Mouse (Mus musculus): ENCODE results near the gene Retsat.

Gene Retsat

GRCm38 (mm10) chr6:72597956-72598753, at the start of gene Retsat, which contains the start of gene Elmod3:
Gene Retsat, plus strand, starts transcription at chr6:72598475.
Gene Elmod3, minus strand, starts transcription at chr6:72598413.
- peak; percentile 94 for DNase-seq (ENCODE audit: low spot score)

GRCm38 (mm10) chr6:72549041-72549580, 49.2 kb upstream of the Retsat start:
- DNase-seq (ENCODE audit: low spot score), result peak; percentile 23

- DNase-seq (ENCODE audit: low spot score), result no peak
Measured at GRCm38 (mm10) chr6:72550025-72550424, 48.2 kb upstream of the Retsat start.

DNA sequence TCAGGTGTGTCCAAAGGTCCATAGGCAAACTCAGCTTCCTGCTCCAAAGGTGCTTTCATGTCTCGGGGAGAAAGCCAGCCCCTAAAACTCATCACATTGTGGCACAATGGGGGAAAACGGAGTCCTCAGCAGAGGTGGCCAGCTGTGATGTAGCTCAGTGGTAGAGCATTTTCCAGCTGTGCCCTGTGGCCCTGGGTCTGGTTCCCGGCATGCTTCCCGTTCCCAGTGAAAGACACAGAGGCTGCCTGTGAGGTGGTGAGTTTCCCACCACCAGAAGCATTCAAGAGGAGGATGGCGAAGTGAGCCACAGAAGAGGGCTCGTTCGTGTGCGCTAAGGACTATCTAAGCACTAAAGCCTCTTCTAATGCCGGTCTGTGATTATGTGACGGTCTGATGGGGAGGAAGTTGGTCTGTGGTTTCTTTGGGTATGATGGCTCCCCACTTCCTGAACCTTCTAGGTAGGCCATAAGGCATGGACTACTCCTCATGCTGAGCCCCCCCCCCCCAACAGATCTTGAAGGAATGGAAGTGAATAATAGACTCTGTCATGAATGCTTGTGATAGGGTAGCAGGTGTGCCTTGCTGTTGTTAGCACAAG, 47.7 kb upstream of the Retsat start:
- DNase-seq (ENCODE audit: low spot score), result no peak

GRCm38 (mm10) chr6:72552171-72553078, 45.9 kb upstream of the Retsat start:
- DNase-seq (ENCODE audit: low spot score), result peak; percentile 79

DNA sequence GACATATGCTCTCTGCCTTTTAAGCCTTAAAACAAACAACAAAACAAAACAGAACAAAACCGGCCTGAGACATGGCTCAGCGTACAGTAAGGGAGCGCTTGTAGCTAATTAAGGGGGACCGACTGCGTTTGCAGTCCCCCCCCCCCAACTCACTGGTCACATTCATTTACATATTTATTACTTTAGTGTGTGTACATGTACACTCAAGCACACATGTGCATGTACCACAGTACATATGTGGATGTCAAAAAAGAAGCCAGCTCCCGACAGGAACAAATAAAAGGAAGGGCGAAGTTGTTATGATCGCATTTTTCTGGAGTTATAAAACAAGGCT, 45.2 kb upstream of the Retsat start:
- no peak for DNase-seq (ENCODE audit: low spot score)

DNA sequence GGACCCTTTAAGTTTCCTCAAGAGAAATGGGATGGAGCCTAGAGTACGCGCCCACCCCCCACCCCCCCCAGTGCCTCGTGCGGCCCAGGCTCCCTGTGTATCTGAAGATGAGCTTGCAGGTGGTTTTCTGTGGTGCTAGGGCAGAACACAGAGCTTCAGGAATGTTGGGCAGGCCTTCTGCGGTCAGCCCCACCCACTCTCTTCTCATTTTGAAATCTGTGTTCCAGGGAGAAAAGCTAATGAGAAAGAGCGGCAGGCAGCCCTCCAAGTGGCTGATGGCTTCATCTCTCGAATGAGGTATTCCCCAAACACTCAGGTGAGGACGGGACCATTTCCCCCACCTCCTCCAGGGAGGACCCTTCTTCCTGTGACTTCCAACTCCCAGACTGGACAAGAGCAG, 37.5 kb upstream of the Retsat start:
- DNase-seq (ENCODE audit: low spot score), result no peak

- DNase-seq (ENCODE audit: low spot score), result no peak
Measured at GRCm38 (mm10) chr6:72562486-72562885, 35.8 kb upstream of the Retsat start.

DNA sequence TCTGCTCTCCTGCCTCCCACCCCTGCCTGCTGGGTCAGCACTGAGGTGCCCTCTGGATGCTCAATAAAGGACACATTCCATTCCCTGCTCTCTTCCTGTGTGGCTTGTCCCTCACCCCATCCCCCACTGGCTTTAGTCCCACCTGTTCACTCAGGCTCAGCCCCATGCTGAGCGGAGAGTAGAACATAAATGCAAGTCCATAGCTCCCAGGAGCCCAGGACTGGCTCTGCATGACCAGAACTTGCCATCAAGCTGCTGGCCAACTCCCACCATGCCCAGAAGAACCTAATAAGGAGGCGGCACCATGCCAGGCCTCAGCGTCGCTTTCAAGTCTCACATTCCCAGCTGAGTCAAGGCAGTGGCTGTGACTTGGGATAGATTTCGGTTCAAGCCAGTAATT, 35.4 kb upstream of the Retsat start:
- DNase-seq (ENCODE audit: low spot score), result no peak

DNA sequence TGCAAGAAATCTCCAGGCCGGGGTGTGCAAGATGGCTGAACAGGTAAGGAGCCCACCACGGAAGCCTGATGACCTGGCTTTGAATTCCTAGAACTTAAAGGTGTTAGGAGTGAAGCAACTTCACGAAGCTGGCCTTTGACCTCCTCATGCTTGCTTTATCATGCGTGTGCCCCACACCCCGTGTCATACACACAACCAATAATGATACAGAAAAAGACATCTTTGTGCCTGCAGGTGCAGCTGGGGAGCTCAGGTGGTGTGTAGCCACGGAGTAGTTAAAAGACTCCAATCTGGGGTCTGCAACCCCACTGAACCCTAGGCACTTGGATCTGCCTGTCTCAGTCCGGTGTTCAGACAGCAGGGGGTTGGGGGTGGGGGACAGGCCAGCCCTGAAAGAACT, 32.8 kb upstream of the Retsat start:
- peak; percentile 52 for DNase-seq (ENCODE audit: low spot score)

- DNase-seq (ENCODE audit: low spot score), result peak; percentile 88
Measured at GRCm38 (mm10) chr6:72566044-72566443, 32.2 kb upstream of the Retsat start.

DNA sequence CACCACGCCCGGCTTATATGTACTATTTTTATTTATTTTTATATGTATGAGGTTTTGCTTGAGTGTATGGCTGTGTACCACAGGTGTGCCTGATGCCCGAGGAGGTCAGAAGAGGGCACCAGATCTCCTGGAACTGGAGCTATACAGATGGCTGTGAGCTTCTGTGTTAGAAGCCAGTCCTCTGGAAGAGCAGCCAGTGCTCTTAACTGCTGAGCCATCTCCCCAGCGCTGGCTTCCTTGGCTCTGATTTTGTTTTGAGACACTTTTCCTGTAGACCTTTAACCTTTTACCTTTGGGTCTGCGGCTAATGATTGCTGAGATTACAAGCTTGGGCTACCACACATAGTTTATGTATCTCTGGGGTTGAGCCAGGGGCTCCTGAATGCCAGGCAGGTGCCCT, 30.8 kb upstream of the Retsat start:
- DNase-seq (ENCODE audit: low spot score), result peak; percentile 64

DNA sequence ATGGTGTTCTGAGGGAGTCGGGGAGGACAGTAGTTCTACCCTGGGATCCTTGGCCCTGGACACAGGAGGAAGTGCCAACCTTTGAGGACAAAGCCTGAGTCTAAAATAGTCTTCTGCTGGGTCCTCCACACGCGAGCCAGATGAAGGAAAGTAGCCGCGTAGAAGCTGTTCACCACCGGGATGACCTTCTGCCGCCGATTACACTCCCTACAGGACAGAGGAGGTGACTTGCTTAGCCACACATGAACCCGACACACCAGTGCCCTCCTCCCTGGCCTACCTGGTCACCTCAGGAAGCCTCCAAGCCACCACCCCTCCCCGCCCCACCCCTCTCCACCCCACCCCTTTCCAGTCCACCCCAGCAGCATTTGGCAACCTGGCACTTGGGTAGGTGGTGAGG, 29.5 kb upstream of the Retsat start:
- no peak for DNase-seq (ENCODE audit: low spot score)

DNA sequence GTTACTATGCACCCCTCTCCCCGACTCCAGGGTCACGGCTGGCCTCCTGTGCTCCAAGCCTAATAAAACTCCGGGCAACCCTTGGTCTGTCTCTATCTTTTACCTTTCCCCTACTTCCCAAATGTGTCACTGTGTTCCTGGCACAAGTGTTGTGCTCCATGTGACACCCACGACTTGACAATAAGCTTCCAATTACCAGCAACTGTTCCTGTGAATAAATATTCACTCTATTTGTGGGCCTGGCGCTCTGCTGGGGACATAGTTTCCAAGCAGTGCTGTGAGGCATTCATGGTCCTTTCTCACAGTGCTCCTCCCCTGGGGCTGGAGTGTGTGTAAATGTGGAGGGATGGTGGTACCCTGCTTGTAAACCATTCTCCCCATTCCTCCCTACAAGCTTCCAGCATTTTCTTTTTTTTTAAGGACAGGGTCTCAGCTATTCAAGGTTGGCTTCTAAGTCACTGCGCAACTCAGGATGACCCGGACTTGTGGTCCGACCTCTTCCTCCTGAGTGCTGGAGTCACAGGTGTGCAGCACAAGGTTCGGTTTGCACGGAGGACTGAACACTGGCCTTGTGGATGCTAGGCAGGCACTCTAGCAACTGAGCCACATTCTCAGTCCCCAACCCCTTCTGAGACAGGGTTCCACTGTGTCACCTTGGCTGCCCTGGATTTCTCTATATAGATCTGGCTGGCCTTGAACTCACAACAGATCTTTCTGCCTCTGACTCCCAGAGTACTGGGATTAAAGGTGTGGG, 27.5 kb upstream of the Retsat start:
- no peak for DNase-seq (ENCODE audit: low spot score)

GRCm38 (mm10) chr6:72571826-72572225, 26.4 kb upstream of the Retsat start:
- DNase-seq (ENCODE audit: low spot score), result no peak

DNA sequence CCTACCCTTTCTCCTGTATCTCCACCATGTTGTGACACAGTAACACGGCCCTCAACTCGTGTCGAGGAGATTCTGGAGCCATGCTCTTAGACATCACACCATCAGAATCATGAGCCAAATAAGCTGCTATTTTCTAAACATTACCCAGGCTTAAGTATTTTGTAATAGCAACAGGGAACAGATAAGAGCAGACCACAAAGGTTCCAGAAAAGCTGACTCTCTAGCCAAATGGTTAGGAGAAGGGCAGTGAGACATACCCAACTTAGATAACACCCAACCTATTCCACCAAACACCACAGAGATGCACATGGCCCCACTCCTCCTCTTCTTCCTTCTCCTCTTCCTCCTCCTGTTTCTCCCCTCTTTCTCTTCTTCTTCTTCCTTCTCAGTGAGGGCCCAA, 22.2 kb upstream of the Retsat start:
- no peak for DNase-seq (ENCODE audit: low spot score)

- no peak for DNase-seq (ENCODE audit: low spot score)
Measured at GRCm38 (mm10) chr6:72581625-72582382, 16.5 kb upstream of the Retsat start.

DNA sequence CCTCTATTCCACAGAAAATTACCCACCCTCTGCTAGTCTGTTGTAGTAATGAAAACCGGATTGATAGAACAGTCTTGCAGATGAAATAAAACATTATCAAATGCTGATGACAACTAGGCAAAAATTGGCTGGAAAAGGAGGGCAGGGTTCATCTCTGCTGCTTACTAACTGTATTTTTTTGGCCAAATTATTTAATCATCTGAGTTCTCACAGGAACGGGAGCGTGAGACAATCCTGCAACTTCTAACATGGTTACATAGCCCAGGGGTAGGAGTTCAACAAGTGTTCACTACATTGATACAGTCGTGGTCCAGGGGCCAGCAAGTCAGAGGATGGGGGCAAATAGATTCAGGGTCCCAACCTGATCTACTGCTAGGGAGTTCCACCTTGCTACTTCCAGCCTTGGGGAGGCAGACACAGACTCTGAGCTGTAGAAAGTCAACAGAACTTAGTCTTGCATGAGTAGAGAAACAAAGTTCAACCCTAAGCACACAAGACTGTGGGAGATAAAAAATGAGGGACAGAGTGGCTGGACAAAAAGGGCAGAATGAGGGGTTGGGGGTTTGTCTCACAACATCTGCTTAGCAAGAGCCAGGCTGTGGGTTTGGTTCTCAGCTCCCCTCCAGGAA, 14.9 kb upstream of the Retsat start:
- peak; percentile 68 for DNase-seq (ENCODE audit: low spot score)

GRCm38 (mm10) chr6:72584154-72584553, 14.1 kb upstream of the Retsat start:
- DNase-seq (ENCODE audit: low spot score), result peak; percentile 83

DNA sequence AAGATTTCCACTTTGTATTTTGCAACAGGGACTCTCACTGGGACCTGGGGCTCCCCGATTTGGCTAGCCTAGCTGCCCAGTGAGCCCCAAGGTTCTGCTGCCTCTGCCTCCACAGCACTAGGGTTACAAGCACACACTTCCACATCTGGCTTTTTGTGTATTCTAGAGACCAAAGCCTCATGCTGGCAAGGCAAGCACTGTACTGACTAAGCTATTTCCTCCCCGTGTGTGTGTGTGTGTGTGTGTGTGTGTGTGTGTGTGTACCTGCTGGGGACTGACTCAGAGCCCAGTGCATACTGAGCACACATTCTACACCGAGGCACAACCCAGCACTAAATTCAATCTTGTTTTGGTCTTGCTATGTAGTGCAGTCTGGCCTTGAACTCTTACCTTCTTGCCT, 11.6 kb upstream of the Retsat start:
- no peak for DNase-seq (ENCODE audit: low spot score)

DNA sequence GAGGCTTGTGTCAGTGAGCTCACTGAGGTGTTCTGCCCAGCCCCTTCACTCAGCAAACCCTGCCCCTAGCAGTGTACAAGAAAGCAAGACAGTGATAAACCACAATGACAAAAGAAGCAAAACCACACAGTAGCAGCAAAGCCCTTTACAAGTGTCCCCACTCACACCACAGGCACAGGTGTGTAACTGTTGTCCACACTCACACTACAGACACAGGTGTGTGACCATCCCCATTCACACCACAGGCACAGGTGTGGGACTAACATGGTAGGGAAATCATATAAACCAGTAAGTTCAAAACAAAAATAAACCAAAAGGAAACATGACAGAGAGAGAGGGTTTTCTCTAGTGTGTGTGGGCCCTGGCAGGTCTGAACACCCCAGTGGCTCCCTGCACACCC, 10.0 kb upstream of the Retsat start:
- no peak for DNase-seq (ENCODE audit: low spot score)

Measured in yolk sac, embryonic 10.5 days (tissue).